Mouse (Mus musculus) megakaryocyte, embryonic 14.5 days (primary cell): ENCODE measurements around the gene Pih1d1. TPM values are rescaled to one million over a fixed set of nuclear protein-coding genes. Genes with fewer than 3 reads are reported as not detected.
A peak's percentile ranks its signal among the peaks of the same experiment; 100 is the strongest.
"Not testable (repeated sequence)": the region's sequence is repeated elsewhere in the genome, so short reads cannot be mapped to it uniquely, and the experiment has no call there.

ENCODE experiments used
- H3K27me3 ChIP-seq: replicated peaks from 2 replicates; pipeline ENCODE3; 2012; ENCODE audit warnings: inconsistent platforms
- H3K36me3 ChIP-seq: replicated peaks from 2 replicates; pipeline ENCODE3; 2012; ENCODE audit warnings: low read length, inconsistent platforms, mixed read lengths
- H3K4me1 ChIP-seq: 2 replicates; pipeline ENCODE4 v1.6.1; 2012; ENCODE audit warnings: inconsistent platforms
- H3K4me3 ChIP-seq: replicated peaks from 2 replicates; pipeline ENCODE3; 2012; ENCODE audit warnings: moderate library complexity, mild to moderate bottlenecking, inconsistent platforms
- H3K9me3 ChIP-seq: 2 replicates; pipeline ENCODE4 v1.6.1; 2012; ENCODE audit warnings: inconsistent platforms
- FLI1 ChIP-seq: IDR thresholded peaks from 2 replicates; pipeline ENCODE4 v1.6.1; 2012; ENCODE audit warnings: low read length, inconsistent platforms, mixed read lengths
- GATA1 ChIP-seq: IDR thresholded peaks from 3 replicates; pipeline ENCODE4 v1.6.1; 2012; ENCODE audit warnings: mixed read lengths, low read length, inconsistent platforms, borderline replicate concordance
- polyA plus RNA-seq: library from polyadenylated mRNA; stranded (reverse); fragments of >175 nt; gene quantifications from 2 replicates; pipeline ENCODE4 v1.2.3, GENCODE M21; 2012; ENCODE audit warnings: low replicate concordance; ENCODE audit not compliant: insufficient read depth

The Pih1d1 gene
- polyA plus RNA-seq, 1 experiment = 64.9 TPM

DNA sequence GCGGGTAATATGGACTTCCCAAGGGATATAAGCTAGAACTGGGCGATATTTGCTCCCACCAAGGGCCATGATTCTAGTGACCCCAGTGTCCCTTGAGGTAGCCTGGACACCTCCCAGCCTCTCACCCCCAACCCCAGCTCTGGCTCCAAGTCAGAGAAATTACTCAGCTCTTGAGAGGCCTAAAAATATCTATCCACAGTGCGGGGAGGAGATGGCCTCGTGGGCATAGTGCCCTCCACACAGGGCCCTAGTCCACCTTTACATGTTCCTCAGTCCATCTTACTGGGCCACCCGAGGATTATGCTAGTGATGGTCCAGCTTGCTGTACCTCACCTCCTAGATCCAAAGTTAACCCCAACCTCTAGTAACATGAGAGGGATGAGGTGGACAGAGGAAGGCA, 10.7 kb downstream of the Pih1d1 start:
- no peak for TF ChIP-seq FLI1
- no peak for TF ChIP-seq GATA1
- H3K4me3 ChIP-seq = peak overlapping the region; percentile 44
- H3K27me3 ChIP-seq = peaks cover 74% of the 10 kb centered on the region
- H3K36me3 ChIP-seq = peaks cover 17% of the 10 kb centered on the region
- H3K9me3 ChIP-seq = peaks cover 25% of the 10 kb centered on the region
- H3K4me1 ChIP-seq = peaks cover 46% of the 10 kb centered on the region

DNA sequence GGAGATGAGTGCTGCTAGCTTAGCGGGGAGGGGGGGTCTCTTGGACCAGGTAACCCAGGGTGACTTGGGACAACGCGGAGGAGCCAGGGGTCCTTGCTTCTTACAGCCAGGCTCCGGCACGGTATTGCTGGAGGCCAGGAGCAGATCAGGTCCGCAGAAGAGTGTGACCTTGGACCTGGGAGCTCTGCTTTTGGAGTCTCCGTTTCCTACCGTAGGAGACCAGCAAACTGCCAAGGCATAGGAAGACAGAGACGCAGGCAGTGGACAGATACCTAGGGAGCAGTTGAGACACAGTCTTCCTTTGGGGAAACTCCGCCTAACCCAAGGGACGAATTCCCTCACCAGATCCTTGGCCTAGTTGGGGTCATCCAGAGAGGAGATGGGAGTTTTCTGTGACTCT, 11.6 kb downstream of the Pih1d1 start:
- peaks cover 83% of the 10 kb centered on the region for H3K27me3 ChIP-seq
- no peak overlapping the region for H3K4me3 ChIP-seq
- H3K4me1 ChIP-seq = peaks cover 46% of the 10 kb centered on the region
- peaks cover 8% of the 10 kb centered on the region for H3K36me3 ChIP-seq
- TF ChIP-seq GATA1 (no peak), FLI1 (no peak)
- peaks cover 34% of the 10 kb centered on the region for H3K9me3 ChIP-seq

DNA sequence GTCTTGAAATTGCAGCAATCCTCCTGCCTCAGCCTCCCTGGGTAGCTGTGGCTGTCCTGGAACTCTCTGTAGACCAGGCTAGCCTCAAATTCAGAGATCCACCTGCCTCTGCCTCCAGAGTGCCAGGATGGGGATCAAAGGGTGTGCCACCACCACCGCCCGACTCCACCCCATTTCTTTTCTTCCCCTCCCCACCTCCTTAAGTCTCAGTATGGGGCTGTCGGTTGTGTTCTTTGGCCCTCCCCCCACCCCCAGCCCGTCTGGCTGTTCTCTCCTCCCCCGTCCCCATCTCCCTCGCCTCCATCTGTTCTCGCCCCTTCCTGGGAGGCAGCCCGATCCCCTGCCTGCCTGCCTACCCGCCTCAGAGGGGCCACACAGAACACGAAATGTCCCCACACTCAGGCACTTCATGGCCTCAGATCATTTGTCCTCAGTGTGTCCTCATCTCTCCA, 12.9 kb downstream of the Pih1d1 start:
- no peak for TF ChIP-seq FLI1
- TF ChIP-seq GATA1 = no peak
- Histone ChIP-seq H3K36me3 (peaks cover 4% of the 10 kb centered on the region), H3K27me3 (peaks cover 95% of the 10 kb centered on the region), H3K4me3 (no peak overlapping the region), H3K9me3 (peaks cover 44% of the 10 kb centered on the region), H3K4me1 (peaks cover 41% of the 10 kb centered on the region)

DNA sequence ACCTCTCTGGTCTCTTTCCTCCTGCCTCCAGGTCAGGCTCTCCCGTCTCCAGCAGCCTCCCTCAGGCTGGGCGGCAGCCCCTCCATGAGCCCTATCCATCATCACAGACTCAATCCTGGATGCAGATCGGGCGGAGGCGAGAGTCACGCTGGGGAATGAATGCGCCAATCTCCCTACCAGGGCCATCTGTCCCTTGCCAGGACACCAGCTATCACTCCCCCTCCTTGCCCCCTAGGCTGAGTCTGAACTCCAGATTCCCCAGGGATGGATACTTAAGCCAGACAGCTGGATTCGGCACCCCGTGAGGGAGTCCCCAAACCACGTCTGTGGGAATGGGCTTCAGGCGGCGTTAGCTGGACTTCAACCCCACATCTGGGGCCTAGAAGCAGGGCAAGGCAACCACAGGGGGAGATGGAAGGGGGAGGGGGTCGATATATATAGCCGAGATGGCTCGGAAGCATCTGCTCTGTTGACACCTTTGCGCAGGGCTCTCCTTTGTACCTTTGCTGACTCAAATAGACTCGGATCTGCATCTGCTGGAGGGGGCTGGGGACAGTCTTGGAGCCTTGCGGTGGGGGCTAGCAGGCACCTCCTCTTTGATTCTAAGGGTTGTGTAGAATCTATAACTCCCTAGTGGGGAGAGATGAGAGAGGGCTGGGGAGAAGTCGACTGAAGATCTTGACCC, 13.8 kb downstream of the Pih1d1 start:
- H3K9me3 ChIP-seq = peaks cover 54% of the 10 kb centered on the region
- peaks cover 98% of the 10 kb centered on the region for H3K27me3 ChIP-seq
- TF ChIP-seq FLI1 (no peak), GATA1 (no peak)
- no peak overlapping the region for H3K4me3 ChIP-seq
- H3K4me1 ChIP-seq = peaks cover 32% of the 10 kb centered on the region
- peaks cover 4% of the 10 kb centered on the region for H3K36me3 ChIP-seq

DNA sequence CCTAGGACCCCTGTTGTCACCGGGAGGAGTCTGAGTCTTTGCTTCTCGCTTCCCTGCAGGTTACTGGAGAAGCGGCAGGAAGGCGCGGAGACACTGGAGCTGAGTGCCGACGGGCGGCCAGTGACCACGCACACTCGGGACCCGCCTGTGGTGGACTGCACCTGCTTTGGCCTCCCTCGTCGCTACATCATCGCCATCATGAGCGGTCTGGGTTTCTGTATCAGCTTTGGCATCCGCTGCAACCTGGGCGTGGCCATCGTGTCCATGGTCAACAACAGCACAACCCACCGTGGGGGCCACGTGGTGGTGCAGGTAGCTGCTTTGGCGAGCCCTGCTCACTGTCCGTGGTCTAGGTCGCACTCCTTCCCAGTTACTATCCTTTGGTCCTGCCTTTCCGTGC, 14.6 kb downstream of the Pih1d1 start:
- Histone ChIP-seq H3K36me3 (peaks cover 4% of the 10 kb centered on the region), H3K4me1 (peaks cover 28% of the 10 kb centered on the region), H3K9me3 (peaks cover 55% of the 10 kb centered on the region), H3K4me3 (peak overlapping the region; percentile 62), H3K27me3 (peaks cover 95% of the 10 kb centered on the region)
- TF ChIP-seq FLI1 (no peak), GATA1 (no peak)

DNA sequence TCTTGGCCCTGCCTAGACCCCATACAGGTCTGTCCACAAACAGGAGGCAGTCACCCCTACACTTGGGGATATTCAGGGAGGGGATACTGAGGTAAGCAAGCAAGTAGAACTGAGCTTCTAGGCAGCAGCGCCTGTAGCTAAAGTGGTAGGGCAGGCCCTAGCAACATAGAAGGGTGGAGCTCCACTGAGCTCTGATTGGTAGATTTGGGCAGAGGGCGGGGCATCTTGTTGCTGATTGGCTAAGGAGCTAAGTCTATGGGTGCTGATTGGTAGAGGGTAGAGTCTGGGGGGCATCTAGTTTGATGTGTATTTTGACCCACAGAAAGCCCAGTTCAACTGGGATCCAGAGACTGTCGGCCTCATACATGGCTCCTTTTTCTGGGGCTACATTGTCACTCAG, 15.4 kb downstream of the Pih1d1 start:
- H3K27me3 ChIP-seq = peaks cover 91% of the 10 kb centered on the region
- peaks cover 55% of the 10 kb centered on the region for H3K9me3 ChIP-seq
- peaks cover 24% of the 10 kb centered on the region for H3K4me1 ChIP-seq
- TF ChIP-seq GATA1 (no peak), FLI1 (no peak)
- H3K4me3 ChIP-seq = no peak overlapping the region
- peaks cover 4% of the 10 kb centered on the region for H3K36me3 ChIP-seq

DNA sequence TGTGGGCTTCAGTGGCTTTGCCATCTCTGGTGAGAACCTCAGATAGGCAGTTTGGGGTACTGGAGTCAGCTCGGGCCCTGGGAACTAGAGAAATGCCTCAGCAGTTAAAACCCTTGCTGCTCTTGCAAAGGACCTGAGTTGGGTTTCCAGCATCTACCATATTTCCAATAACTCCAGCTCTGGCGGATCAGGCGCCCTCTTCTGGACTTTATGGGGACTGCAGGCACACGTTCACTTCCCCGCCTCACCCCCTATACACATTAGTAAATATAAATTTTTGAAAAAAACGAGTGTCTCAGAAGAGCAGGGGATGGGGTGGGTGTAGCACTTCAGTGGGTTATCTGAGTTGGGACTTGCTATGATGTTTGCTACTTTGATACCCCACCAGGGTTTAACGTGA, 18.9 kb downstream of the Pih1d1 start:
- Histone ChIP-seq H3K36me3 (peaks cover 4% of the 10 kb centered on the region), H3K27me3 (peaks cover 92% of the 10 kb centered on the region), H3K4me3 (peak overlapping the region; percentile 14), H3K9me3 (peaks cover 48% of the 10 kb centered on the region), H3K4me1 (peaks cover 36% of the 10 kb centered on the region)
- no peak for TF ChIP-seq GATA1
- TF ChIP-seq FLI1 = no peak

DNA sequence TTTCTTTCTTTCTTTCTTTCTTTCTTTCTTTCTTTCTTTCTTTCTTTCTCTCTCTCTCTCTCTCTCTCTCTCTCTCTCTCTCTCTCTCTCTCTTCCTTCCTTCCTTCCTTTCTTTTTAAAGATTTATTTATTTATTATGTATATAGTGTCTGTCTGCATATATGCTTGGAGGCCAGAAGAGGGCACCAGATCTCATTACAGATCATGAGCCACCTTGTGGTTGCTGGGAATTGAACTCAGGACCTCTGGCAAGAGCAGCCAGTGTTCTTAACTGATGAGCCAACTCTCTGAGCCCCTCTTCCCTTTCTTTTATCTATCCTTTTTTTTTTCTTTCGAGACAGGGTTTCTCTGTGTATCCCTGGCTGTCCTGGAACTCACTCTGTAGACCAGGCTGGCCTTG, 19.7 kb downstream of the Pih1d1 start:
- Histone ChIP-seq H3K9me3 (peaks cover 41% of the 10 kb centered on the region), H3K27me3 (peaks cover 92% of the 10 kb centered on the region), H3K4me1 (peaks cover 30% of the 10 kb centered on the region)
- not testable (repeated sequence) for H3K36me3 ChIP-seq, H3K4me3 ChIP-seq

DNA sequence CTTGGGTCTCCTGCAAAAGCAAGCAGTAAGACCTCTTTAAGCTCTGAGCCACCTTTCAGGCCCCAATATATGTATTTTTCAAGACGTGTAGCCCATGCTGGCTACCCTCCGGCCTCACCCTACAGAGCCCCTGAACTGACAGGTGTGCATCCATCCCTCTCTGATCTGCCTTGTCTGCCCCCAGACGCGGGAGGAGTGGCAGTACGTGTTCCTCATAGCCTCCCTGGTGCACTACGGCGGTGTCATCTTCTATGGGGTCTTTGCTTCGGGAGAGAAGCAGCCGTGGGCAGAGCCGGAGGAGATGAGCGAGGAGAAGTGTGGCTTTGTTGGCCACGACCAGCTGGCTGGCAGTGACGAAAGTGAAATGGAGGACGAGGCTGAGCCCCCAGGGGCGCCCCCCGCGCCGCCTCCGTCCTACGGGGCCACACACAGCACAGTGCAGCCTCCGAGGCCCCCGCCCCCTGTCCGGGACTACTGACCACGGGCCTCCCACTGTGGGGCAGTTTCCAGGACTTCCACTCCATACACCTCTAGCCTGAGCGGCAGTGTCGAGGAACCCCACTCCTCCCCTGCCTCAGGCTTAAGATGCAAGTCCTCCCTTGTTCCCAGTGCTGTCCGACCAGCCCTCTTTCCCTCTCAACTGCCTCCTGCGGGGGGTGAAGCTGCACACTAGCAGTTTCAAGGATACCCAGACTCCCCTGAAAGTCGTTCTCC, 20.6 kb downstream of the Pih1d1 start:
- Histone ChIP-seq H3K27me3 (peaks cover 92% of the 10 kb centered on the region), H3K9me3 (peaks cover 31% of the 10 kb centered on the region), H3K4me1 (peaks cover 28% of the 10 kb centered on the region), H3K4me3 (peak overlapping the region; percentile 68), H3K36me3 (no peaks in the 10 kb centered on the region)
- TF ChIP-seq GATA1 = no peak
- no peak for TF ChIP-seq FLI1

DNA sequence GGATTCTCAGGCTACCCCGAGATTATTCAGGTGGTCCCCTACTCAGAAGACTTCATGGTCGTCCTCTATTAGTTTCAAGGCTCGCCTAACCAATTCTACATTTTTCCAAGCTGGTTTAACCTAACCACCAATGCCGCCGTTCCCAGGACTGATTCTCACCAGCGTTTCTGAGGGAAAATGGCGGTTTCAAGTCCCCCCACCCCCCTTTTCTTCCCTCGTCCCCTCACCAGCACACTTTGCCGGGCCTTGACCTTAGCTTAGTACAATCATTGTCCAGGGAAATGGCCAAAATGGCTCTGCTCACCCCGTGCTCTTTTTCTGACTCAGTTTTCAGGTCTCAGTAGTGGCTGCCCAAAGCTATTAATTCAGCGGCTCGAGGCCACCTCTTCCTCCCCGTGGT, 21.3 kb downstream of the Pih1d1 start:
- Histone ChIP-seq H3K27me3 (peaks cover 92% of the 10 kb centered on the region), H3K36me3 (no peaks in the 10 kb centered on the region), H3K4me3 (no peak overlapping the region), H3K9me3 (peaks cover 24% of the 10 kb centered on the region), H3K4me1 (peaks cover 28% of the 10 kb centered on the region)
- TF ChIP-seq FLI1 (no peak), GATA1 (no peak)
